Mouse (Mus musculus) layer of hippocampus, adult 2 months (tissue): ENCODE results near the gene Baz1a. TPM values are rescaled to one million over a fixed set of nuclear protein-coding genes. Genes with fewer than 3 reads are reported as not detected.

Experiments used
- DNase-seq, 2 experiments: peaks; one replicate each; pipeline ENCODE4 v3.0.0; 2022; ENCODE audit warnings: low spot score in 2 of 2
- H3K27ac ChIP-seq: fragments of 200-600 bp; 2 replicates; pipeline ENCODE4 v1.8.1; 2022
- H3K4me3 ChIP-seq: fragments of 200-600 bp; 2 replicates; pipeline ENCODE4 v1.8.1; 2022; ENCODE audit warnings: mild to moderate bottlenecking
- CTCF ChIP-seq: fragments of 200-600 bp; conservative IDR thresholded peaks from 2 replicates; pipeline ENCODE4 v1.8.1; 2022; ENCODE audit warnings: antibody characterized with exemption, mild to moderate bottlenecking, moderate library complexity
- total RNA-seq, 2 experiments: library from RNA; stranded (reverse); gene quantifications; 2 replicates each; pipeline ENCODE4 v1.2.3; 2021

The Baz1a gene
- total RNA-seq, 2 experiments from 2014 or later = 1.4 to 1.8 TPM

DNA sequence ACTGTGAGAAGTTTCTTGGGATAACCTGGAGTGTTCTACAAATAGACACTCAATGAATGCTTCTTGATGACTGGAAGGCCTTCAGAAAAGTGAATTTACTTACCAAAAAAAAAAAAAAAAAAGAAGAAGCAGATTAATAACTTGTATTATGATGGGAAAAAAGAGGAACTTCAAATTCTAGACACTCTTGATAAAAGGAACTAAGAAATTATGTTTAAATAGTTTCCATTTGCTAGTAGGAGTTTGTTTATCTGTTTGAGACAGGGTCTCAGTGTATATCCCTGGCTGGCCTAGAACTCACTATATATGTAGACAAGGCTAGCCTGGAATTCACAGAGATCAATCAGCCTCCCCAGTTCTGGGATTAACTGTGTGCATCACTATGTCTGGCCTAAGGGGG lies 169.7 kb downstream of the Baz1a start:
- TF ChIP-seq CTCF = no peak

More for the DNA sequence above, 169.7 kb downstream of the Baz1a start:
- Histone ChIP-seq H3K4me3 (no peak overlapping the region), H3K27ac (no peak overlapping the region)
- DNase-seq = no peak

Other genes starting within 250 kb of the Baz1a start
- gene Snx6, start 218.6 kb downstream of the Baz1a start, total RNA-seq = 10 to 100 TPM; 39.7 to 48.0 TPM
- gene Cfl2, start 151.5 kb downstream of the Baz1a start, total RNA-seq = 10 to 100 TPM; 88.3 to 92.3 TPM
- not detected for gene Gm20403, start 27.8 kb downstream of the Baz1a start, total RNA-seq
- 10 to 100 TPM in 1 of 2 experiments, 1 to 10 TPM in 1; 9.9 to 11.4 TPM for gene 2700097O09Rik, start 65.8 kb upstream of the Baz1a start, total RNA-seq
- 10 to 100 TPM; 86.3 to 87.0 TPM for gene Srp54a, start 65.9 kb upstream of the Baz1a start, total RNA-seq
- gene Fam177a, start 110.1 kb upstream of the Baz1a start, total RNA-seq = 10 to 100 TPM; 12.3 to 15.5 TPM
- 10 to 100 TPM; 51.4 to 58.8 TPM for gene Srp54b, start 140.8 kb upstream of the Baz1a start, total RNA-seq
- 1 to 10 TPM; 1.2 to 5.5 TPM for gene 1700047I17Rik2, start 185.2 kb upstream of the Baz1a start, total RNA-seq
- gene Srp54c, start 215.8 kb upstream of the Baz1a start, total RNA-seq = 10 to 100 TPM; 33.0 to 35.3 TPM